Mouse (Mus musculus): ENCODE results near the gene Gm21885.

Gm21885 gene

DNA sequence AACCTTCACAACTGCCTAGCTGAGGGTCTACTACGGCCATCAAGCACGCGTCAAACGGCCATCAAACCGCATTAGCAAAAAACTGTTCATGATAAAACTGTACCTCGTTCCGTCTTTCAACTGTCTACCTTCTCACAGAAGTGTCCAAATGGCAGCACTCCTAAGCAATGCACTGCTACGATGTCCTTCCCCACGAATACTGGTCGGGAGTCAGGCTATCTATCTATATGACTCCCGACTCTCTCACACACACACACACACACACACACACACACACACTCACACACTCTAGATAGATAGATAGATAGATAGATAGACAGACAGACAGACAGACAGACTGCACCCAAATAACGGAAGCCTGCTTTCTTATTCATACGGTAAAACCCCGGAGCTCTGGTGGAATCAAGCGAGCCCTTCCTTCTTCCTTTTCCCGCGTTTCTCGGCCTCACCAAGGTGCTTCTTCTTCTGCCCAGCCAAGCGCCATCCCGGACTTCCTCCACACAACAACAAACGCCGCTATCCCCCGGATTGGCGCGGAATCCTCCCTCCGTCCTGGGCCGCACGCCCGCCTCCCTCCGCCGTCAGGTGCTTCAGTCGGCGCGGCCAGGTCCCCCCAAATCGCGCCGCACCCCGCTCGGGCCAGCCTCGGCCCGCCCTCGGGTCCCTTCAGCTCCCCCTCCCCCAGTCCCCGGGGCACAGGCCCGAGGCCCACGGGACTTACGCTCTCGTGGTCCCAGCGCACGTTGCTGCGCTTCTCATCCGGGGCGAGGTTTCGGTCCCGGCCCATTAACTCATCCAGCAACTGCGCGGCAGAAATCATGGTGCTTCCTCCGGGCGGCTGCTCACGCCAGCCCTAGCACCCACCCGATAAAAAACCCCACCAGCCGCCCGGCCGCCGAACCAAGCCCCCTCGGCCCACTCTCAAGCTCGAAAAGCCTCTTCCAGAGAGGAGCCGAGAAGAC, 39.6 kb downstream of the Gm21885 start:
- DNase-seq, result no peak

DNA sequence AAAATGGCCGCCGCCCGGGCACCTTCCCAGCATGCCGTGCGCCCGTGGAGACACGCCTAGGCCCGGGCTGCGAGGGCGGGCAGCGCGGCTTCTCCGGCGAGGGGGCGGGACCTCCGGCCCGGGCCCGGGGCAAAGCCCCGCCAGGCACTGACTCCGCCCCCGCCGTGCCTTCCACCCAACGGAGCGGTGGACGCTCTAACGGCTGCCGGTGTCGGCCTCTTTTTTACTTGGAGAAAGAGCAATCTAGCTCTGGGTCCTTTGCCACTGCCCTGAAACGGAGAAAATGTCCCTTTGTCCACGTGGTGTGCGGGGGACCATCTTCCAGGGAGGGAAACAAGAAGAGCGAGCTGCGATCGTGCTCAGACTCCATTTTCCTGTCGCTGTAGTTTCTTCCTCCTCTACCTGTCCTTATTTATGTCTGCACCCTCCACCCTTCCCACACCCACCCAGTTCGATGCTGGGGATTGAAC, 40.3 kb downstream of the Gm21885 start, which contains the start of gene Luc7l3:
Gene Luc7l3, minus strand, starts transcription at position 58 of the 470 bp plus-strand sequence.
- peak; percentile 97 for DNase-seq

DNA sequence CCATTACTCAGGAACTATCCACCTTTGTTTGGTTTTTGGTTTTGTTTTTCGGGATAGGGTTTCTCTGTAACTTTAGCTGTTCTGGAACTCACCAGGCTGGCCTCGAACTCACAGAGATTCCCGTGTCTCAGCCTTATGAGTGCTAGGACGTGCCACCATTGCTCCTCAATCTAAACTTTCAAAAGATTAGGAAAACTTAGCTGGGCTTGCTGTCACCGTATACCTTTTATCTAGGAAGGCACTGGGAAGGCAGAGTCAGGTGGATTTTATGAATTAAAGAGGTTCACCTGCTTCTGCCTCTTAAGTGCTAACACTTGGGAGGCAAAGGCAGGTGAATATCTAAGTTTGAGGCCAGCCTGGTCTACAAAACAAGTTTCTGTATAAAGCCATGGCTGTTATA, 41.0 kb downstream of the Gm21885 start:
- DNase-seq, result no peak

DNA sequence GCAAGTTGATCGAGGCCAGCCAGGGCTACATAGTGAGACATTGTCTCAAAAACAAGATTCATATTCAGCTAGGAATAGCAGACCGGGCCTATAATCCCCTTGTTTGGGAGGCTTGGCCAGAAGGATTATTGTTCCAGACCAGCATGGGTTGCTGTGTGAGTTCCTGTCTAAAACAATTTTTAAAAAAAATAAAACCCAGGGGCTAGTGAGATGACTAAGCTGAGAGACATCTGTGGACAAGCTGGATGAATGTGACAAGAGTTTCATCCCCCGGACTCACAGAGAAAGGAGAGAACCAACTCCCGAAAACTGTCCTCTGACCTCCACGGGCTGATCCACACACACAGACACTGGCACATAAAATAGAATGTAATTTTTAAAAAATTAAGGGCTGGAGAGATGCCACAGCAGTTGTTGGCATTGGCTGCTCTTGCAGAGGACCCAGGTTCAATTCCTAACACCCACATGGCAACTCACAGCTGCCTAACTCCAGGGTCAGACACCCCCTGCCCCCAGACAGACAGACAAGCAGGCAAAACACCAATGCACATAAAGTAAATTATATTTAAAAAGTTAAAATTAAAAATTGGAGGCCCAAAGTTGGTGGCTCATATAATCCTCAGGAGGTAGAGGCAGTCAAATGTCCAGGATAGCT, 41.7 kb downstream of the Gm21885 start:
- no peak for DNase-seq

DNA sequence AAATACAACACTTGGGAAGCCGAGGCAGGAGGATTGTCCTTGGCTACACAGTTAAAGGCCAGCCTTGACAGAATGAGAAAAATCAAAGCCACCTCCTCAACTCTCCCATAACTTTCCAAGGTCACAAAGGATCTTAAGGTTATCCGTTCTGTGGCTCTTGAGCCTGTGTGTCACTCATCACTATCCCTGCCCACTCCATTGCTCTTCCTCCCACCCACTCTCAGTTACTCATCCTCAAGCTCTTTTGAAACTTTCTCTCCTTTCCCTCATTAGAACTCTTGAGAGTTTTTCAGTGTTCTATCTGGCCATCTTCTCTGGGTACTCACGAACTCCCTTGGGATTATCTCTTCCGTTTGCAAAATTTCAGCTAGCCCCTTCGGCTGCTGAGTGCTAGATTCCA, 42.9 kb downstream of the Gm21885 start:
- DNase-seq, result no peak

DNA sequence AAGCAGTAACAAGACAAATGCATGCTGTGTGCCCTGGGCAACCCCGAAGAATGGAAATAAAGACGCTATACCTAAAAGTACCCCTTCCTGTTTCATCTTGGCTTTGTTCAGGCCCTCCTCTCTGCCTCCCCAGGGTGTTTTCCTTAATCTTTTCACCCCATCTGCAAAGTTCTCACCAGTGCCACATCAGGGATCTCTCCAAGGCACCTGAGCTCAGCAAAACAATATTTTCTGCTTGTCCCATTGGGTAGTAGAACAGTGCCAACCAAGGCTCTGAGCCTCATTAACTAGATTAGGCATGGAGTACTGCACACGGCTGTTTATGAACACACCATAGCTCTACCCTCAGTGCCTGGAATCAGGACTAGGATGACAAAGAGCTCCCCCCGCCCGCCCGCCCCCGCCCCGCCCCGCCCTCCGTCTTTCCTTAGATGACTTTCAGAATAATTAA, 45.3 kb downstream of the Gm21885 start:
- no peak for DNase-seq

DNA sequence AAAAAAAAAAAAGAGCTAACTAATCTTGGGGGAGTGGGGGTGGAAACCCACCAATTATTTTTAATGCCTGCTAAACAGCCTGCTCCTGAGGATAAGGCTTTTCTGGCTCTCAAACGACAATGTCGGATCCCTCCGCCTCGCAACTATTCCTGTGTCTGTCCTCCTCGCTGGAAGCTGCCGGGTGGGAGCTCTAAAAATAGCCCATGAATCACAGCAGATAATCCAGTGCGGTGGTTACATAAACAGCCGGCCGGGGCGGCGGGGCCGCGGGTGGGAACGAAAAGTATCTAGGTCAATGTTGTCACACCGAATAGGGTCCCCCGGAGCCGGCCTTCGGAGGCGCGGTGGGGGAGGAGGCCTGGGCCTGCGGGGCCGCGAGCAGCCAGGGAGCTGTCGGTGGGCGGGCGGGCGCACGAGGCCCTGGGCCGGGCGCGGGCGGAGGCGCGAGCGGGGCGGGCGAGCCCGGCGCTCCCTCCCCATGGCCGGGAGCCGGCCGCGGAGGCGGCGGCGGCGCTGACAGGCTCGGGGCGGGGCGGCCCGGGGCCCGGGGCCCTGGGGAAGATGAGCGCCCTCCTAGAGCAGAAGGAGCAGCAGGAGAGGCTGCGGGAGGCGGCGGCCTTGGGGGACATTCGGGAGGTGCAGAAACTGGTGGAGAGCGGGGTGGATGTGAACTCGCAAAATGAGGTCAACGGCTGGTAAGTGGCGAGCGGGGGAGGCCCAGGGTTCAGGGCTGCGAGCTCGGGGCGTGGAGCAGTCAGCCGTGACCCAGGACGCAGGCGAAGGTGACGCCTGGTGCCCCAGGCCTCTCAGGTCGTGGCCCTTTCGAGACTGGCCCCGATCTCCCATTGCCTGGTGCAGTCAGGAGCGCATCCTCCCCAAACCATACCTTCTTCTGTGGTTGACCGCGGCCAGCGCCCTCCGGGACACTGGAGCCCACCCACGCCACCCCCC, 46.3 kb downstream of the Gm21885 start, which contains the start of gene Ankrd40:
Gene Ankrd40, plus strand, starts transcription at position 309 of the 951 bp plus-strand sequence.
- peak; percentile 88 for DNase-seq

DNA sequence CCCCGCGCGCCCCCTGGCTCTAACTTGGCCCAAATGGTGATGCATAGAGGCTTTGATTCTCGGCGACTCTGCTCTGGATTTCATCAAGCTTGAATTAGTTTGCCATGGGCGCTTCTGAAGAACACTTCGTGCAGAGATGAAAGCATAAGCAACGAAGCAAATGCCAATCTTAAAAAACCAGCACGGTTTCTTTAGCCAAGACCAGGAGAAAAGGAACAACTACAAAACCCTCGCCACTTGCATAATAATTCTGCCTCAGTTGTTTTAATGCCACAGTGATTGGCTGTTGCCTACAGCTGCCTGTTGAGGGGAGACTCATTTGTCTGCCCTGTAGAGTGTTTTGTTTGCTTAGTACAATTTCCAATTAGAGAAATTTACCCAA, 47.0 kb downstream of the Gm21885 start:
- no peak for DNase-seq

DNA sequence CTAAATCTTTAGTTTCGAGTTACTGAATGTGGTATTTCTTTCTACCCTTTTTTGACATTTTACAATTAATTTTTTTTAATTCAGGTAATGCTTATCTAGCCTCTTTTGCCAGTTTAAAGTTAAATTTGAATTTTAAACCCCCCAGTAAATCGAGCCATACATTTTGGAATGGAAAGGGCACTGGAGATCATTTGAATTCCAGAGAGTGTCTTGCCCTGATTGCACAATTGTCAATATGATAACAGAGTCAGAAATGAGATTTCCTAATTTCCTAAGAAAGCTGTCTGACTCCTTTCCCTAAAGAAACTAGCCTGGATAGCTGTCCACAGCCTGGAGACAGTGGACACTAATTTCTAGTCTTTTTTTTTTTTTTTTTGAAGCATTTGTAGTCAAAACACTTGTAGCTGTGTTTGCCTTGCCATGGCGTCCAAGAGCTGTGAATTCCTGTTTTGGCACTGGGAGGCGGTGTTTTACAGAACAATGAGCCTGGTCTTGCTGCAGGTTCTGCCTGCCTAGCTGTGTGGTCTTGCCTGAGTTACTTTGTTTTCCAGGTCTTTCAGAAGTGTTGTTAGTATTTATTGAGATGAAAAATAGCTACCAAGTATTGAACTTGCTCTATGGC, 47.7 kb downstream of the Gm21885 start:
- peak; percentile 57 for DNase-seq

DNA sequence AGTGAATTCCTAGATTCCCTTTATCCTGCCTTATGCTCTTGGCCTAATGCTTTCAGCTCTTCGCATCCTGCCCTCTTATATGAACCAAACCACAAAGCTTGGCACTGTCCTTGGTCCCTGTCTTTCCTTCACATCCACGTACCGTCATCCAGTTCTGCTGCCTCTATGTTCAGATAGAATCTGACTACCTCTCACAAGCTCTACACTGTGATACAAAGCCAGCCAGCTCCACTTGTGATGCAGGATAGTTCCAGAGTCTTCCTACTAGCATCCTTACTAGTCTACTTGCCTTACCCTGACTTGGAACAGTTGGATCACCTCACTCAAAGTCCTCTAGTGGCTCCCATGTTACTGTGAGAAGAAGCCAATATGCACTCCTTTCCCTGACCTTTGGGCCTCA, 48.5 kb downstream of the Gm21885 start:
- no peak for DNase-seq

DNA sequence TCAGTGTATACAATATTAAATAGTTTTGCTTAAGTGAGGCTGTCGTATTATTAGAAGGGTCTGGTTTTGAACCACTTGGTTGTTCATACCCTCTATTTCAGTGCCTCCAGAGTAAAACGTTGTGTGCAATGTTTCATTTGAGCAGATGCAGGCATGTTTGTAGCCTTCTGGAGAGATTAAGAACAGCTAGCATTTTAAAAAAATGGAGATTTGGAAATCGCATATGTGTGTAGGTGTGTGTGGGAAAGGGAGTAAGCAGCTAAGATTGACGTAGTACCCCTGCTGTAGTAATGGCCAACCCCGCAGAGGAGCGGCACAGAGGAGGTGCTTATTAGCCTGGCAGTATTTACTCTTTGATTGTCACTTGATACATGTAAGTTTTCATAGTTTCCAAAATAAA, 51.1 kb downstream of the Gm21885 start:
- DNase-seq, result no peak

DNA sequence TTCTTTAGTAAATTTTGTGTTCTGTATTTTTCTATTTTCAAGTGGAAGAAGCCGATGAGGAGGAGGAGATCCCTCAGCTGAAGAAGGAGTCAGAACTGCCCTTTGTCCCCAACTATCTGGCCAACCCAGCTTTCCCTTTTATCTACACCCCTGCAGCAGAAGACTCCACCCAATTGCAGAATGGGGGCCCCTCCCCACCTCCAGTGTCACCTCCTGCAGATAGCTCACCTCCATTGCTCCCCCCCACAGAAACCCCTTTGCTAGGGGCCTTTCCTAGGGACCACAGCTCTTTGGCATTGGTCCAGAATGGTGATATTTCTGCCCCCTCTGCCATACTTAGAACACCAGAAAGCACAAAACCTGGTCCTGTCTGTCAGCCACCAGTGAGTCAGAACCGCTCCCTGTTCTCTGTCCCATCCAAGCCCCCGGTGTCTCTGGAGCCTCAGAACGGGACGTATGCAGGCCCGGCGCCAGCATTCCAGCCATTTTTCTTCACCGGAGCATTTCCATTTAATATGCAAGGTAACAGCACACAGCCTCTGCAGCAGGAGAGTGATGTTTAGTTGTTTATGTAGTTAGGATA, 52.8 kb downstream of the Gm21885 start:
- DNase-seq, result no peak
